Mouse (Mus musculus): ENCODE data around the gene Pth2.

Pth2 gene

GRCm38 (mm10) chr7:45204380-45205143, 23.8 kb downstream of the Pth2 start, which contains the start of gene Ccdc155:
TSS of gene Ccdc155 (minus strand) at chr7:45204892.
- peak; percentile 90 for DNase-seq

GRCm38 (mm10) chr7:45208260-45208659, 27.5 kb downstream of the Pth2 start:
- no peak for DNase-seq

GRCm38 (mm10) chr7:45211070-45211469, 30.3 kb downstream of the Pth2 start:
- DNase-seq, result no peak

- no peak for DNase-seq
These were observed 31.1 kb downstream of the Pth2 start, which contains the start of gene Dkkl1 for GRCm38 (mm10) chr7:45211851-45212251. TSS of gene Dkkl1 (minus strand) at chr7:45212147.

GRCm38 (mm10) chr7:45212356-45212755, 31.6 kb downstream of the Pth2 start:
- no peak for DNase-seq

- DNase-seq, result no peak
These were observed 32.9 kb downstream of the Pth2 start for GRCm38 (mm10) chr7:45213708-45214107.

- DNase-seq, result no peak
These were observed 35.1 kb downstream of the Pth2 start, which contains the start of gene Tead2 for GRCm38 (mm10) chr7:45215673-45216441. TSS of gene Tead2 (plus strand) at chr7:45215753.

- no peak for DNase-seq
These were observed 35.8 kb downstream of the Pth2 start for GRCm38 (mm10) chr7:45216442-45217183.

GRCm38 (mm10) chr7:45221680-45222079, 40.9 kb downstream of the Pth2 start:
- DNase-seq, result no peak

- DNase-seq, result no peak
These were observed 44.0 kb downstream of the Pth2 start for GRCm38 (mm10) chr7:45224826-45225225.

GRCm38 (mm10) chr7:45226421-45226820, 45.6 kb downstream of the Pth2 start:
- no peak for DNase-seq

GRCm38 (mm10) chr7:45228548-45228947, 47.8 kb downstream of the Pth2 start:
- DNase-seq, result no peak

- DNase-seq, result no peak
These were observed 48.3 kb downstream of the Pth2 start for GRCm38 (mm10) chr7:45229046-45229445.

GRCm38 (mm10) chr7:45229459-45230203, 48.8 kb downstream of the Pth2 start:
- DNase-seq, result no peak

- DNase-seq, result no peak
These were observed 50.4 kb downstream of the Pth2 start for GRCm38 (mm10) chr7:45231192-45231591.
